Mouse (Mus musculus): ENCODE measurements around the gene Sall2. TPM values are rescaled to one million over a fixed set of nuclear protein-coding genes. Genes with fewer than 3 reads are reported as not detected.
"Not testable (repeated sequence)": the region's sequence is repeated elsewhere in the genome, so short reads cannot be mapped to it uniquely, and the experiment has no call there.

Gene Sall2
- polyA plus RNA-seq, 1 experiment from 2014 or later: 3.0 TPM

DNA sequence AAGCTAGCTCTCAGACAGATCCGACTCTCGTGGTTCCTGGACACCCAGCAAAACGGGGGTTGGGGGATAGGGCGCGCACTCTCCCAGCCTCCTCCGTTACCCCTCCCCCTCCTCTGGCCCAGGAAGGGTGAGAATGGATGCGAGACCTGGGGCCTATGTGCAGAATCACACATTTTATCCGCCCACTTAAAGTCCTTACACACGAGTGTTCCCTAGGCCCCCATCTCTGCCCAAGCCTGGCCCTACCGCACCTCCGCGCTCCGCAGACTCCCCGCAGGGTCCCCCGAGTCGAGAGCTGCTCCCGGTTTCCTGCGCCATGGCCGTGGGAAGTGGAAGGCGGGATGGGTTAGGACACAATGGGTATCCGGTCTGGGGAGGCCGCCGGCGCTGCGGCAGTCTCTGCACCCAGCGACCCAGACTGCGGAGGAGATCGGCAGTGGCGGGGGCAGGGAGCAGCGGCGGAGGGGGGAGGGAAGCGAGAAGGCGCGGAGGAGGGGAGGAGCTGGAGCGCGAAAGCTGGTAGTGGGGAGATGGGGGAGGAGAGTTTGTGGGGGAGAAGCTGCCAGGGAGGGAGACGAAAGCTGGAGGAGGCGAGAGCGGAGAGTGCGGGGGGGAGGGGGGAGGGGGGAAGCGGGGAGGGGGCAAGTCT is 12.6 kb downstream of the Sall2 start:
- Histone ChIP-seq H3K27ac (peak overlapping the region; percentile 4; the same call in 1 of the 2 replicates), H3K9me3 (replicated peaks) (no peaks in the 10 kb centered on the region), H3K4me3 (peak overlapping the region; percentile 61), H3K27me3 (replicated peaks) (peaks cover 62% of the 10 kb centered on the region), H3K9ac (peak overlapping the region; percentile 55), H3K4me2 (peak overlapping the region; percentile 74), H3K36me3 (peaks cover 24% of the 10 kb centered on the region), H3K4me1 (peaks cover 20% of the 10 kb centered on the region)
- WGBS (ENCODE audit: insufficient replicate concordance): under 1% methylated on average over 35 of the region's 41 CpGs
- peak; percentile 53 for ATAC-seq

DNA sequence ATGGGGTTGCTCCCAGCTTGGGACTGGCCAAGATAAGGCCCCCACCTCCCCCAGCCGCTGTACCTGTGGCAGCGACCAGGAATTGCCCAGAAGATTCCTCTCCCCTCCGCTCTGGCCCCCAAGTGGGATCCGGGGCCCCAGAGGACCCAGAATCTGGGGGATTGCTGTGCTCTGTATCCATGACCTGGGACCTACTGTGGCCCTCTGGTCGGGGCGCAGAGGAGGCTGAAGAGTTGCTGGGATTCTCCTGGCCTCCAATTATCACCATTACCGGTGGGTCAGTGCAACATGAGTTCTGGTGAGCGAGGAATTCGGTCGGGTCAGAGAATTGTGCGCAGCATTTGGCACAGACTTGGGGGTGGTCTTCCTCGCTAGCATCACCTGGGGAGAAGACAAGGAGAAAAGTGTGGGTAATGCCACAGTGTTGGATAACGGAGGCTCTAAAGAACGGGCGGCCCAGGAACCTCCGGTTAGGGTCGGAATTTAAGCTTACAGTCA is 13.2 kb downstream of the Sall2 start:
- peaks cover 62% of the 10 kb centered on the region for H3K27me3 ChIP-seq (replicated peaks)
- peak overlapping the region; percentile 61 for H3K4me3 ChIP-seq
- no peak overlapping the region for H3K27ac ChIP-seq
- H3K4me1 ChIP-seq: peaks cover 20% of the 10 kb centered on the region
- ATAC-seq: peak; percentile 4; the same call in 1 of the 2 replicates
- 8% methylated on average over 17 of the region's 17 CpGs for WGBS (ENCODE audit: insufficient replicate concordance)
- no peaks in the 10 kb centered on the region for H3K9me3 ChIP-seq (replicated peaks)
- H3K4me2 ChIP-seq: peak overlapping the region; percentile 74
- H3K9ac ChIP-seq: peak overlapping the region; percentile 55
- peaks cover 29% of the 10 kb centered on the region for H3K36me3 ChIP-seq

DNA sequence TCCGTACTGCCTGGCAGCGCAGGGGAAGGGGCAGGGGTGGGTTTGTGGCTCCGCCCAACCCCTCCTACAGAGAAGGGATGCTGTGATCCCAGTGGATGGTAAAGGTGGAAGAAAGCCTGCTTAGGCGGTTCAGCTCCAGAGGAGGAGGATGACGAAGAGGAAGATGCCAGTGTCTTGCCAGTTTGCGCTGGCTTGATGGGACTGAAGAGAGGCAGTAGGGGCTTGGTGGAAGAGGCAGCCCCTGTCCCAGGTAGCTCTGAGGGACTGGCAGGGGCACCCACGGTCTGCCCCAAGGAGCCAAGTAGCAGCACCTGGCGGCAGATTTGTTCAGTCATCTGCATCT is 13.8 kb downstream of the Sall2 start:
- no peak for ATAC-seq
- Histone ChIP-seq H3K4me3 (0 out of 2 replicates have a peak overlapping the region, but pooled peaks have one; percentile 61), H3K27ac (no peak overlapping the region), H3K4me2 (peak overlapping the region; percentile 74), H3K9me3 (replicated peaks) (no peaks in the 10 kb centered on the region), H3K36me3 (peaks cover 30% of the 10 kb centered on the region), H3K9ac (no peak overlapping the region), H3K27me3 (replicated peaks) (peaks cover 62% of the 10 kb centered on the region), H3K4me1 (peaks cover 20% of the 10 kb centered on the region)
- WGBS (ENCODE audit: insufficient replicate concordance): 39% methylated on average over 8 of the region's 8 CpGs

DNA sequence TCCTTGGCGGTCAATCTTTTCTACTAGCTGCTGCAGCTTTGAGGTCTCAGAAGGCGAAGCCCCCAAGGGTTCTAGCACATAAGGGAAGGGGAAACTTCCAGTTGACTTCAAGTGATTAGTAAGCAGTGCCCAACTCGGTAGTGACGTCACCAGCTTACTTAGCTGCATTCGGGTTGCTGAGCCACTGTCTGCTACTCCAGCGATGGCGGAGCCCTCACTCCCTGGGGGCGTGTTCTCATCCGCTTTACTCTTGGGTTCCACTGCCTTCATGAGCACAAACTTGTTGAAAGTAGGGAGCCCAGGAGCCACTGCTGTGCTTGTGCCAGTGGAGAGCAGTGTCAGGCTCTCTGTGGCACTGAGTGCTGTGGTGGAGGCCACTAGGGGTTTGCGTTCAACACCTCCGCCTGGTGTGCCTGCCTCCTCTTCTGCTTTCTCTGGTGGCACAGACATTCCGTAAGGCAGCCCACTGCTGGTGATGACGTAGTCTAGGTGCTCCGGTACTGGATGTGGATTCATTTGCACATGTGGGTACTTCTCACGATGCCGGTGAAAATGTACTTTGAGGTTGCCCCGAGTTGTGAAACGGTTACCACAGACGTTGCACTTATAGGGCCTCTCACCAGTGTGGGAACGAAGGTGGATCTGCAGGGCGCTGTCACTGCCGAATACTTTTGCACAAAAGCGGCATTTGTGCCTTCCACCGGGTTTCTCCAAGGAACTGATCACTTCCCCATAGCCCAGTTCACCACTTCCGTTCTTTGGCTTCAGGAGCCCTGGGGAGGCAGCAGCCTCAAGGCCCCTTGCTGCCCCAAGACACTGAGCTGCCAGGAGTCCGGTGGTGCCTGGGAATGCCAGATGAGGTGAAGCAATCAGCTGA is 14.4 kb downstream of the Sall2 start:
- H3K4me2 ChIP-seq: peak overlapping the region; percentile 74

DNA sequence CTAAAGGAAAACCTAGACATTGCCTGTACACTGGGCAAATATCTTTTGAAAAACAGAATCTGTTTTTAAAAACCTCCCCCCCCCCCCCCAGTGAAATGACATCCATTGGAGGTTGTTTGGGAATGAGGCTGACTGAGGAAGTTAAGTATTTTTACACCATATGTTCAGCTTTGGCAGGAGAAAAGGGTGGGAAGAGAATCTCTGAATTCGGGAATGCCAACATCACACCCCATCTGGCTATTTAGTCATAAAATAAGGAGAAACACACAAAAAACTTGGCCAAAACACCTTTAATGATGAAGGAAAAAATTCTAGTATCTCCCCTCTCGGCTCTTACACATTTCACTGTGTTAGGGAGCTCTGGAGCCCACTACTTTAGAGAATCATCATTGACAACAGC is 17.7 kb downstream of the Sall2 start:
- Histone ChIP-seq H3K36me3 (peaks cover 30% of the 10 kb centered on the region), H3K4me1 (peaks cover 42% of the 10 kb centered on the region), H3K9me3 (replicated peaks) (no peaks in the 10 kb centered on the region), H3K4me3 (no peak overlapping the region), H3K27ac (no peak overlapping the region), H3K27me3 (replicated peaks) (peaks cover 36% of the 10 kb centered on the region), H3K4me2 (no peak overlapping the region), H3K9ac (no peak overlapping the region)
- 72% methylated on average over 2 of the region's 2 CpGs for WGBS (ENCODE audit: insufficient replicate concordance)
- no peak for ATAC-seq

More for the DNA sequence above, 14.4 kb downstream of the Sall2 start:
- Histone ChIP-seq H3K27me3 (replicated peaks) (peaks cover 56% of the 10 kb centered on the region), H3K4me1 (peaks cover 20% of the 10 kb centered on the region), H3K36me3 (peaks cover 30% of the 10 kb centered on the region), H3K4me3 (no peak overlapping the region), H3K27ac (no peak overlapping the region), H3K9me3 (replicated peaks) (no peaks in the 10 kb centered on the region), H3K9ac (no peak overlapping the region)
- WGBS (ENCODE audit: insufficient replicate concordance): 54% methylated on average over 26 of the region's 26 CpGs
- no peak for ATAC-seq

DNA sequence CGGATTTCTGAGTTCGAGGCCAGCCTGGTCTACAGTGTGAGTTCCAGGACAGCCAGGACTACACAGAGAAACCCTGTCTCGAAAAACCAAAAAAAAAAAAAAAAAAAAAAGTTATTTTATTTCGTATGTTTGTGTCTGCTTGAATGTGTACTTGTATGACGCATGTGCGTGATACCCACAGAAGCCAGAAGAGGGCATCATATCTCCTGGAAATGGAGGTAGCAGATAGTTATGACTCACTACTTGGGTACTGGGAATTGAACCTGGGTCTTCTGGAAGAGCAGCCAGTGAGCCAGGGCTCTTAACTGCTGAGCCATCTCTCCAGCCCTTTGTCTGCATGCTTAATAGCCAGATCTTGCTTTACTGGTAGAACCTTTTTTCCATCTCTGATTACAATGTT is 18.2 kb downstream of the Sall2 start:
- not testable (repeated sequence) for H3K4me3 ChIP-seq; H3K9me3 ChIP-seq (replicated peaks); H3K27ac ChIP-seq; H3K9ac ChIP-seq; ATAC-seq; H3K4me2 ChIP-seq
- 81% methylated on average over 6 of the region's 6 CpGs for WGBS (ENCODE audit: insufficient replicate concordance)
- Histone ChIP-seq H3K27me3 (replicated peaks) (peaks cover 30% of the 10 kb centered on the region), H3K4me1 (peaks cover 43% of the 10 kb centered on the region), H3K36me3 (peaks cover 30% of the 10 kb centered on the region)

DNA sequence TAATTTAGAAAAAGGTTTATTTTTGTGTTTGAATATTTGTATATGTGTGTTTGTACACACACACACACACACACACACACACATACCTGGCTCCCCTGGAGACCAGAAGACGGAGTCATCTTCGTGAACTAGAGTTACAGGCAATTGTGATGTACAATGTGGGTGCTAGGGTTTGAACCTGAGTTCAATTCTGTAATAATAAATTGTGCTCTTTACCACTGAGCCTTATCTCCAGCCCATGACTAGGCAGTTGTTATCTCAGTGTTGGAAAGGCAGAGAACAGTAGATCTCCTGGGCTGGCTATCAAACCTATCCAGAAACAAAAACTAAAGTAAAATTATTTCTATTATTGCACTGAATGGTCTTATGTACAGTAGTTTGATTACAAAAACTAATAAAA is 22.5 kb downstream of the Sall2 start:
- peak overlapping the region; percentile 71 for H3K4me2 ChIP-seq

DNA sequence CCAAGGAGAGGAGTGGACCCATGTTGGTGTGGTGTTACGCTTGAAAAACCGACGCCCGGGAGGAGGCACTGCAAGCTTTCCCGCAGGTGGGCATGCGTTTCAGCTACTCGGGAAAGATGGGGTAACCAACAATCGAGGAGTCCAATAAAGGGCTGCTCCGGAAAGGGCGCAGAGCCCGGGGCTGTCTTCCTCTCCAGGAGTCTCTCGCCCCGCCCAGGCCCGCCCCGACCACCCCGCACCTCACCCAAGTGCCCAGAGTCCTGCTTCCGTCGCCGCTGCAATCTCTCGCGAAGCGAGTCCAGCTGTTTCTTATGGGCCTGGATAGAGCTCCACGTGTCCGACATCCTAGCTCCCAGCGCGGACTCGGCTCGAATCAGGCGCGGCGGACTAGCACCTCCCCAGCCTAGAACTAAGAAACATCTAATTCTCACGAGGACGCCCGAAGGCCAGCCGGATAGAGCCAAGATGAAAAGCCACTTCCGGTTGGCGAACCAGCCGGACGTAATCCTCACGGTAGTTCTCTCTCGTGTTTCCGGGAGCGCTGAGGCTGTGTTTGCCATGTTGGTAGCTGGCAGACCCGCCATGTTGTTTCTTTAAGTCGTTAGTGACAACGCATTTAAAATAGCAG is 23.8 kb downstream of the Sall2 start, which contains the start of gene Mettl3:
Mettl3 (minus strand) TSS at position 485 of the 628 bp plus-strand sequence.
- H3K27ac ChIP-seq: peak within 1 kb of the TSS; percentile 92
- H3K4me2 ChIP-seq: peak within 1 kb of the TSS; percentile 71
- peak within 1 kb of the TSS; percentile 76 for H3K9ac ChIP-seq
- peak within 1 kb of the TSS; percentile 79 for H3K4me3 ChIP-seq
- peak; percentile 91 for ATAC-seq
- H3K4me1 ChIP-seq: peaks cover 45% of the 10 kb centered on the region
- under 1% methylated on average over 46 of the region's 46 CpGs for WGBS (ENCODE audit: insufficient replicate concordance)
- no peaks in the 10 kb centered on the region for H3K27me3 ChIP-seq (replicated peaks)
- H3K36me3 ChIP-seq: peaks cover 8% of the 10 kb centered on the region
- H3K9me3 ChIP-seq (replicated peaks): no peaks in the 10 kb centered on the region

More for the DNA sequence above, 22.5 kb downstream of the Sall2 start:
- H3K9ac ChIP-seq: no peak overlapping the region
- H3K4me1 ChIP-seq: peaks cover 45% of the 10 kb centered on the region
- H3K27me3 ChIP-seq (replicated peaks): no peaks in the 10 kb centered on the region
- H3K4me3 ChIP-seq: no peak overlapping the region; the same call in 1 of the 2 replicates
- H3K27ac ChIP-seq: peak overlapping the region; percentile 92
- ATAC-seq: peak; percentile 55
- peaks cover 8% of the 10 kb centered on the region; the same call in 1 of the 2 replicates for H3K36me3 ChIP-seq
- no peaks in the 10 kb centered on the region for H3K9me3 ChIP-seq (replicated peaks)
- 77% methylated on average over 2 of the region's 2 CpGs for WGBS (ENCODE audit: insufficient replicate concordance)

DNA sequence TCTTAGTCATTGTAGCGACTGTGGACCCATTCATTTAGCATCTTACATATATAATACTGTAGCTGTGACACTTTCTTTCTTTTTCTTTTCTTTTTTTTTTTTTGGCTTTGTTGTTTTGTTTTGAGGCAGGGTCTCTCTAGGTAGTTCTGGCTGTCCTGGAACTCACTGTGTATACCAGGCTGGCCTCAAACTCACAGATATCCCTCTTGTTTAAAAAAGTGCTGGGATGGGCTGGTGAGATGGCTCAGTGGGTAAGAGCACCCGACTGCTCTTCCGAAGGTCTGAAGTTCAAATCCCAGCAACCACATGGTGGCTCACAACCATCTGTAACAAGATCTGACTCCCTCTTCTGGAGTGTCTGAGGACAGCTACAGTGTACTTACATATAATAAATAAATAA is 25.0 kb downstream of the Sall2 start:
- peak overlapping the region; percentile 71 for H3K4me2 ChIP-seq
- not testable (repeated sequence) for H3K9me3 ChIP-seq (replicated peaks); ATAC-seq; H3K27ac ChIP-seq; H3K9ac ChIP-seq; H3K27me3 ChIP-seq (replicated peaks)
- 86% methylated on average over 3 of the region's 3 CpGs for WGBS (ENCODE audit: insufficient replicate concordance)
- peaks cover 39% of the 10 kb centered on the region for H3K4me1 ChIP-seq
- peaks cover 20% of the 10 kb centered on the region for H3K36me3 ChIP-seq
- H3K4me3 ChIP-seq: peak overlapping the region; percentile 79

DNA sequence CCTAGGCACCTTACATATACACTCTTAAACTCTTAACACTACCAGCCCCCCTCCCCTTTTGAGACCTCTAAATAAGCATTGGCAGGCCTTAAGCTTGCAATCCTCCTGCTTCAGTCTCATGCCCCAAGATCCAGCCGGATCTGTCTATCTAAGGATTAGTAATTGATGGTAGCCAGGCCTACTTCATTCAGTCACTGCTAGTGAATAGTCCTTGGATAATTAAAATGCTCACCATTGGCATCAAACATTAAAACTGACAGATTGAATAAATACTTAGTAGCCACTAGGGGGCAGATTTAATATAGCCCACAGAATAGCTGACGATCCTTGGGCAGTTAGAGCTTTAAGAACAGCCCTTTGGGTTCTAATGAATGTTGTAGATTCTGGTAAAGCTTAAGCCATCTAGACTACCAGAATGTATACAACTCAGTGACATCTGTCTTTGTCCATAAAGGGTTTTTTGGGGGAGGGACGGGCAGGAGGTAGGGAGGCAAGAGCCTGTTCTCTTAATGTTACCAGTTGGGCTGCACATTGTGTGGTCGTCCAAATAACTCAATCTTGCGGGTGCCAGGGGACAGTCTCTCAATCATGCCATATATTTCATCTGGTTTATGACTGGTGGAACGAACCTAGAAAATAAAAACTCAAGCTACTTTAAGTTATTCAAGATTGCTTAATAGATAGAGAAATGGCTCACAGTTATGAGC is 32.9 kb downstream of the Sall2 start:
- Histone ChIP-seq H3K27ac (no peak overlapping the region), H3K4me2 (no peak overlapping the region), H3K9me3 (replicated peaks) (no peaks in the 10 kb centered on the region), H3K4me3 (no peak overlapping the region), H3K27me3 (replicated peaks) (no peaks in the 10 kb centered on the region), H3K36me3 (peaks cover 94% of the 10 kb centered on the region), H3K4me1 (no peaks in the 10 kb centered on the region), H3K9ac (no peak overlapping the region)
- 69% methylated on average over 6 of the region's 6 CpGs for WGBS (ENCODE audit: insufficient replicate concordance)
- no peak for ATAC-seq

DNA sequence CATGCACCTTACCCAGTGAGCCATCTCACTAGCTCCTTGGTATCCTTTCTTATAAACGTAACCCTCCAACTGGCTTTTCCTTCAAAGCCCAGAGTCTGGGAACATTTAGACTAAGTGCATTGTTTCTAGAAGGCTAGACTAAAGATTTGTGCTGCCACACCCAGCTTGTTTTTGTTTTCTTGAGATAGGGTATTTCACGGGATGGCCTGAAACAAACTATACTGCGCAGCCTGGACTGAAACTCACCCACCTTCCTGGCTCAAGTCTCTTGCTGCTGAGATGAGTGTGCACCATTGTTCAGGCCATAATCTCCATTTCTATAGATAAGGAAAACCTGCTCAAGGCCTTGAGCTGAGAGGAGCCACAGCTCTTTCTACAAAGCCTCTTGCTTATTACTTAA is 44.4 kb downstream of the Sall2 start:
- no peak for ATAC-seq
- 72% methylated on average over 3 of the region's 3 CpGs for WGBS (ENCODE audit: insufficient replicate concordance)
- H3K9ac ChIP-seq: no peak overlapping the region
- H3K36me3 ChIP-seq: peaks cover 49% of the 10 kb centered on the region
- H3K4me2 ChIP-seq: no peak overlapping the region
- H3K9me3 ChIP-seq (replicated peaks): no peaks in the 10 kb centered on the region
- peaks cover 25% of the 10 kb centered on the region for H3K4me1 ChIP-seq
- H3K27ac ChIP-seq: no peak overlapping the region
- no peaks in the 10 kb centered on the region for H3K27me3 ChIP-seq (replicated peaks)
- no peak overlapping the region for H3K4me3 ChIP-seq
